Mouse (Mus musculus) liver, adult 2 months (tissue): ENCODE data around the gene Opn4.

Experiments
- CTCF ChIP-seq: fragments of 200-500 bp; IDR thresholded peaks from 2 replicates; pipeline ENCODE4 v1.5.1; 2011; ENCODE audit warnings: low read depth, low read length, control low read depth
- POLR2A ChIP-seq: fragments of 200-500 bp; IDR thresholded peaks from 2 replicates; pipeline ENCODE4 v1.6.1; 2011; ENCODE audit warnings: low read length, control low read depth; ENCODE audit not compliant: insufficient read depth; ENCODE audit errors: extremely low read depth

- no peak for TF ChIP-seq CTCF
- no peak for TF ChIP-seq POLR2A
Observed at GRCm38 (mm10) chr14:34565711-34566110, 34.2 kb downstream of the Opn4 start.
